Mouse (Mus musculus) hindbrain, embryonic 16.5 days (tissue): ENCODE results near the gene Cd320. TPM values are rescaled to one million over a fixed set of nuclear protein-coding genes. Genes with fewer than 3 reads are reported as not detected.
A peak's percentile ranks its signal among the peaks of the same experiment; 100 is the strongest.

ENCODE experiments used
- ATAC-seq: fragments of 200-750 bp; cut with Nextera tagmentation; 2 replicates; pipeline ENCODE4 v1.8.0; 2017; ENCODE audit warnings: moderate TSS enrichment, moderate library complexity
- H3K27ac ChIP-seq: fragments of 300-500 bp; sonication (generic); 2 replicates; pipeline ENCODE4 v1.5.1; 2014; ENCODE audit warnings: low read depth, mild to moderate bottlenecking, control low read depth, low read length, moderate library complexity
- H3K27me3 ChIP-seq: fragments of 300-500 bp; sonication (generic); replicated peaks from 2 replicates; pipeline ENCODE4 v1.6.1; 2014; ENCODE audit warnings: low read length; ENCODE audit not compliant: control insufficient read depth, insufficient read depth
- H3K36me3 ChIP-seq: fragments of 300-500 bp; sonication (generic); 2 replicates; pipeline ENCODE4 v1.6.1; 2014; ENCODE audit warnings: mild to moderate bottlenecking, low read length, moderate library complexity, mixed read lengths; ENCODE audit not compliant: control insufficient read depth, insufficient read depth
- H3K4me1 ChIP-seq: fragments of 300-500 bp; sonication (generic); 2 replicates; pipeline ENCODE4 v1.6.1; 2014; ENCODE audit warnings: low read depth, low read length; ENCODE audit not compliant: control insufficient read depth, insufficient read depth
- H3K4me2 ChIP-seq: fragments of 300-500 bp; sonication (generic); 2 replicates; pipeline ENCODE4 v1.6.1; 2014; ENCODE audit warnings: mild to moderate bottlenecking, low read length, control low read depth, moderate library complexity
- H3K4me3 ChIP-seq: fragments of 300-500 bp; sonication (generic); 2 replicates; pipeline ENCODE4 v1.5.1; 2014; ENCODE audit warnings: mild to moderate bottlenecking, low read length, control low read depth, moderate library complexity
- H3K9ac ChIP-seq: fragments of 300-500 bp; sonication (generic); 2 replicates; pipeline ENCODE4 v1.6.1; 2014; ENCODE audit warnings: low read depth, mild to moderate bottlenecking, control low read depth, low read length, moderate library complexity
- H3K9me3 ChIP-seq: fragments of 300-500 bp; sonication (generic); 2 replicates; pipeline ENCODE4 v1.6.1; 2014; ENCODE audit warnings: mild to moderate bottlenecking, low read length, moderate library complexity; ENCODE audit not compliant: control insufficient read depth
- WGBS: fragments of 180-500 bp; shearing (Covaris S2); extraction: QIAGEN DNeasy Blood & Tissue Kit; methylation state at CpG from one replicate; pipeline ENCODE4 v1.1.7; 2014; 5-methylcytosine and 5-hydroxymethylcytosine counted together
- polyA plus RNA-seq: library from polyadenylated mRNA; unstranded; fragments of >200 nt; fragmentation: Nextera tagmentation; extraction: Ambion mirVana; gene quantifications from 2 replicates; pipeline ENCODE4 v1.2.1, GENCODE M21; 2015

Cd320 gene
- polyA plus RNA-seq, result 55.7 and 59.8 TPM in 2 replicates

DNA sequence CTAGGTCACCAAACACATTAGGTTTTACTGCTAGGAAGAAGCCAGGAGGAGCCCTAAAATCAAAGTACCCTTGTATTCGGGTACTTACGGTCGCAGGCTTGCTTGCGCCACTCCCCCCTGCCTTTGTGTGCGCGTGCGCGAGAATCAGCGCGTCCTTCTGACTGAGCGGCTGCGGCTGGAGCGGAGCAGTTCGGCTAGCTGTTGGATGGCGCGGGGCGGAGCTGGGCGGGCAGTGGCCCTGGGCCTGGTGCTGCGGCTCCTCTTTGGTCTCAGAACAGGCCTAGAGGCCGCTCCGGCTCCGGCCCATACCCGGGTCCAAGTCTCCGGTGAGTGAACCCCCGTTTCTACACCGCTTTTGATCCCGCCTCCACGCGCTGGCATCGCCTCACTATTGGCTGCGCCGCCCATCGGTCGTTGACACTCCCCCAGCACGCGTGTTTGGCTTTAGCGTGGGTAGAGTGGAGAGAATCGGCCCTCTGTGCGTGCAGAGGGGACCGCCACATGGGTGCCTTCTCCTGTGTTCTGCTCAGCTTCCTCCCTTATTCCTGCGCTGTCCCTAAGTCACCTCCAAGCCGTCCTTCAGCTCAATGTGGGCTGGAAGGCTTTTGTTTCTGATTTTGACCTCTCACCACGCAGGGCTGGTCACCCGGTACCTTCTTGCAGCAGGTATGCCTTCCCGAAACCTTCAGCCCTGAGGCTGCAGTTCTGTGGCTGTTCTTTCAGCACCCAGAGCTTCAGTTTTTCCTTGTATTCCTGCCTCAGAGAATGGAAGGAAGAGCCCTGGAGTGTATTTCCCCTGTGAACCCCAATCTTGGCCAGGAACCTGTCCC lies at the start of gene Cd320:
Cd320 (plus strand) TSS at position 126 of the 830 bp plus-strand sequence.
- under 1% methylated on average over 41 of the region's 45 CpGs for WGBS
- Histone ChIP-seq H3K27ac (peak within 1 kb of the TSS; percentile 83), H3K9ac (peak within 1 kb of the TSS; percentile 85), H3K9me3 (no peaks in the 10 kb centered on the region), H3K4me2 (peak within 1 kb of the TSS; percentile 97), H3K4me1 (peaks cover 12% of the 10 kb centered on the region), H3K27me3 (no peaks in the 10 kb centered on the region), H3K4me3 (peak within 1 kb of the TSS; percentile 91), H3K36me3 (0 out of 2 replicates have a peak, but pooled peaks cover 5% of the 10 kb centered on the region)
- ATAC-seq, result peak; percentile 97

DNA sequence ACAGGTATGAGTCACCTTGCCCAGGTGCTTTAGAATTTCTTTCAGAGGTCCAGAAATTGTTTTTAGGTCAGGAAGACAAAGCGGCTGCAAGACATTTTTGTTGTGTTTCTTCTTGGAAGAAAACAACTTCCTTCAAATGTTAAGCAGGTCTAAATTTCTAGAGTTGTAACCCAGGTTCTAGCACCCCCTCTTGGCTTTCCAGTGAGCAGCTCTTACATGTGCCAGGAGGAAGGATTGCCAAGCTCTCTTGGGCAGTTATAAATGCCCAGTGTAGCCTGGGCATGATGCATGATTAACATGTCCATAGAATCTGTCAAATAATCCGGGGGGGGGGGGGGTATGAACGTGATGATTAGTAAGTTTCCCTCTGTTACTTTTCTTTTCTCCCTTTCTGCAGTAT lies 44.6 kb upstream of the Cd320 start:
- Histone ChIP-seq H3K4me3 (no peak overlapping the region), H3K4me2 (no peak overlapping the region), H3K36me3 (no peaks in the 10 kb centered on the region), H3K27ac (no peak overlapping the region), H3K4me1 (no peaks in the 10 kb centered on the region), H3K27me3 (no peaks in the 10 kb centered on the region), H3K9ac (no peak overlapping the region), H3K9me3 (no peaks in the 10 kb centered on the region)
- WGBS, result 53% methylated on average over 3 of the region's 3 CpGs
- ATAC-seq, result no peak

DNA sequence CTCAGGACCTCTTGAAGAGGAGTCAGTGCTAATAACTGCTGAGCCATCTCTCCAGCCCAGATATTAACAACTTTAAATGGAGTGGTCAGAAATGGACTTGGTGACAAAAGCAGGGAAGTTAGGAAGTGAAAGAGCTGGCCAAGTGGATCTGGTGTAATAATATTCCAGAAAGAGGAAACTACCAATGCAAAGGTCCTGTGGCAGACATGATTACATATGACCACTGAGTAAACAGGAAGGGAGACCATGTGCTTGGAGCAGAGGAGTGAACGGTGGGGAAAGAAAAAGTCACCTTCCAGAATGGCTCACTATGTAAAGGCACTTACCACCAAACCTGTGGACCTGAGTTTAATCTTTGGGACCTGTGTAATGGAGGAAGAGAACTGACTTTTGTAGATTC lies 43.6 kb upstream of the Cd320 start:
- H3K4me1 ChIP-seq, result no peaks in the 10 kb centered on the region
- no peaks in the 10 kb centered on the region for H3K9me3 ChIP-seq
- H3K27me3 ChIP-seq, result no peaks in the 10 kb centered on the region
- no peaks in the 10 kb centered on the region for H3K36me3 ChIP-seq
- no peak overlapping the region for H3K27ac ChIP-seq
- no peak for ATAC-seq
- no peak overlapping the region for H3K4me2 ChIP-seq
- WGBS, result 81% methylated on average over 1 of the region's 1 CpGs
- no peak overlapping the region for H3K9ac ChIP-seq
- no peak overlapping the region for H3K4me3 ChIP-seq

DNA sequence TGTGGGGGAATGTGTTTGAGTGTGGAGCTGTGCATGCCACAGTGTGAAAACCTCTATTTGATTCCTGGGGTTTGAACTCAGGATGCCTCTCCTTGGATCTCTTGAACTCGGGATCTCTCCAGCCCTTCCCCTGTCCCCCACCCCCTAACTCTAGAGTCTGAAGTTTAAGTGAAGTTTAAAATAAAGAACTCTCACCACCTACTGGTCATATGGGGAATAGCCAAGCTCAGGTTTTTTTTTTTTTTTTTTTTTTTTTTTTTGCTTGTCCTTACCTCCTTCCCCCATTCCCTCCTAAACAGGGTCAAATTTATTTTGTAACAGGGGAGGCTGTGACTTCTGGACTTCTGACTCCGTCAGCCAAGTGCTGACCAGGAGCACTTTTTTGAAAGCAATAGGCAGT lies 40.7 kb upstream of the Cd320 start:
- 6% methylated on average over 2 of the region's 2 CpGs for WGBS
- Histone ChIP-seq H3K9ac (no peak overlapping the region), H3K36me3 (no peaks in the 10 kb centered on the region), H3K4me1 (no peaks in the 10 kb centered on the region), H3K4me3 (no peak overlapping the region), H3K9me3 (no peaks in the 10 kb centered on the region), H3K27ac (no peak overlapping the region), H3K27me3 (no peaks in the 10 kb centered on the region), H3K4me2 (no peak overlapping the region)
- ATAC-seq, result no peak

DNA sequence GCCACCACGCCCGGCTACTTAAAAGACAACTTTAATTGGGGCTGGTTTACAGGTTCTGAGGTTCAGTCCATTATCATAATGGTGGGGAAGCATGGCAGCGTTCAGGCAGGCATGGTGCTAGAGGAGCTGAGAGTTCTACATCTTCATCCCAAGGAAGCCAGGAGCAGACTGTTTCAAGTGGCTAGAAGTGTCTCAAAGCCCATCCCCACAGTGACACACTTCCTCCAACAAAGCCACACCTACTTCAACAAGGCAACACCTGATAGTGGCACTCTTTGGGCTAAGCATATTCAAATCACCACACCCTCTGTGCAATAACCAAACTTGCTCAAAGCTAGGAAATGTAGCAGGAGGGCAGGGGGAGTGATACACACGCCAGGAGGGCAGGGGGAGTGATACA lies 38.7 kb upstream of the Cd320 start:
- Histone ChIP-seq H3K9ac (no peak overlapping the region), H3K4me3 (no peak overlapping the region), H3K4me1 (no peaks in the 10 kb centered on the region), H3K36me3 (no peaks in the 10 kb centered on the region), H3K27ac (no peak overlapping the region), H3K4me2 (no peak overlapping the region), H3K9me3 (no peaks in the 10 kb centered on the region), H3K27me3 (no peaks in the 10 kb centered on the region; the same call in 1 of the 2 replicates)
- 61% methylated on average over 4 of the region's 4 CpGs for WGBS
- no peak for ATAC-seq

DNA sequence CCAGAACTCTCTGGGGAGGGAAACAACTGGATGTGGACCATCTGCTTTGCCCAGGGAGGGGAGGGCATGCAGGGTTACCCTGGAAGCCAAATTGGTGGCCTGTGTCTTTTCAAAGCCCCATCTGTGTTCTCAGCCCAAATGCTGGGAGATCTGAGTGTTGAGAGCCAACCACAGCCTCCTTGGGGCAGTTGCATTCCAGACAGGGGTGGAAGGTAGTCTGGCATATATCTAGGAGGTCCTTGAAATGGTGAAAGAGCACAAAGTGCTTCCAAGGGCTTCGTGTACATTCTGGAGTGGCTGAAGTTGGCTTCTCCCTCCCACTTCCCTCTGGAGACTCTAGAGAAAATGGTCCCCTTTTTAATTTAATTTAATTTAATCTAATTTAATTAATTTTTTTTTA lies 38.1 kb upstream of the Cd320 start:
- H3K27ac ChIP-seq, result no peak overlapping the region
- ATAC-seq, result no peak
- no peak overlapping the region for H3K4me2 ChIP-seq
- 76% methylated on average over 1 of the region's 1 CpGs for WGBS
- H3K9ac ChIP-seq, result no peak overlapping the region
- H3K9me3 ChIP-seq, result no peaks in the 10 kb centered on the region
- H3K4me3 ChIP-seq, result no peak overlapping the region
- no peaks in the 10 kb centered on the region for H3K36me3 ChIP-seq
- H3K27me3 ChIP-seq, result no peaks in the 10 kb centered on the region; the same call in 1 of the 2 replicates
- H3K4me1 ChIP-seq, result no peaks in the 10 kb centered on the region

DNA sequence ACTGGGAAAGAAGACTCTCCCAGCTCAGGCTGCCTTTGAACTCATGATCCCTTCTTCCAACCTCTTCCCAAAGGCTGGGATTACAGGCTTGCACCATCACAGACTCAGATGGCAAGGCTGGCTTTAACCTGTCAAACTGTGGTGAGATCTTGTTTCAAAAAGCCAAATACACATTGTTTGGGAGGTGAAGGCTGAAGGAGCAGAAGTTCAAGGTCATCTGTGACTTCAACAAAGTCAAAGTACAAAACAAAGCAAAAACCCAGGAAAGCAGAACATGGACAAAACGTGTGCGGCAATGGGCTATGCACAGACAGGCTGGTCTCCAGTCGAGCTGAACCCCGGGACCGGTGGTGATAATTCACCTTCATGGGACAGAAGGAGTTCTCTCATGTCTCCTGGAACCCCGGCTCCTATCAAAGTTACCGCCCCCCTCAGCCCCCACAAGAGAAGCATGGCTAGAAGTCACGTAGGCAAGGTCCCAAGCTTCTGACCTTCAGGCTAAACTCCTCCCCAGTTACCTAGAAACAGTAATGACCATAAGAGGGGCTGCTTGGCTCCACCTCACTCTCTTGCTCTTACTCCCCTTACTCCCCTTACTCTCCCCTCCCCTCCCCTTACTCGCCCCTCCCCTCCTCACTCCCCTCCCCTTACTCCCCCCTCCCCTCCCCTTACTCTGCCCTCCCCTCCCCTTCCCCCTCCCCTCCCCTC lies 35.6 kb upstream of the Cd320 start:
- Histone ChIP-seq H3K4me2 (no peak overlapping the region), H3K36me3 (no peaks in the 10 kb centered on the region), H3K4me1 (peaks cover 7% of the 10 kb centered on the region; the same call in 1 of the 2 replicates), H3K9ac (no peak overlapping the region), H3K4me3 (no peak overlapping the region), H3K9me3 (no peaks in the 10 kb centered on the region), H3K27ac (no peak overlapping the region), H3K27me3 (no peaks in the 10 kb centered on the region; the same call in 1 of the 2 replicates)
- ATAC-seq, result no peak
- WGBS, result 68% methylated on average over 8 of the region's 9 CpGs

DNA sequence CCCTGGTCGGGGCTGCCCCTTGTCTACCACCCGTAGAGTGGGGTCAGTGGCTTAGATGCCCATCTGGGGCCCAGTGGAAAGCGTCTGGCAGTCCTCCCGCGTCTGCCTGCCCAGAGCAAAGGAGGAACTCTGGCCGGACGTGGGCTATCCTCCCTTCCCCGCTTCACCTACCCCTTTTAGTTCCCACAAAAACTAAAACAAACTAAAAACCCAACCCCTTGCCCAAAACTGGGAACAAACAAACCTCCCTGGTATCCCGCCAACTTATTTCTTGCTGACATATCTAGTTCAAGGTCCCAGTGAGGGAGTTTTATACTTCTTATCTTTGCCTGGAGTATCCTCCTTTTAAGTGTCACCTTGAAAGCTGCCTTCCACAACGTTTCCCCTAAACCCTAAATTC lies 34.7 kb upstream of the Cd320 start:
- Histone ChIP-seq H3K4me2 (no peak overlapping the region), H3K9ac (no peak overlapping the region), H3K27ac (no peak overlapping the region), H3K4me3 (no peak overlapping the region), H3K27me3 (no peaks in the 10 kb centered on the region; the same call in 1 of the 2 replicates), H3K36me3 (no peaks in the 10 kb centered on the region), H3K9me3 (no peaks in the 10 kb centered on the region), H3K4me1 (peaks cover 7% of the 10 kb centered on the region; the same call in 1 of the 2 replicates)
- 46% methylated on average over 10 of the region's 10 CpGs for WGBS
- no peak for ATAC-seq
